Mouse (Mus musculus): ENCODE data around the gene Sort1.
A peak's percentile ranks its signal among the peaks of the same experiment; 100 is the strongest.

The Sort1 gene

GRCm38 (mm10) chr3:108378875-108379663, 95.2 kb downstream of the Sort1 start:
- peaks cover 5% of the 10 kb centered on the region; the same call in 1 of the 2 replicates for H3K27me3 ChIP-seq (ENCODE audit: insufficient read depth, low read length)
- no peaks in the 10 kb centered on the region for H3K36me3 ChIP-seq (ENCODE audit: insufficient read depth, low read length)
- no peak for TF ChIP-seq NANOG (IDR thresholded peaks at IDR 0.05; ENCODE audit: borderline replicate concordance, low read length)
- TF ChIP-seq CTCF (conservative IDR thresholded peaks at IDR 0.05; ENCODE audit: low read length), result no peak
- TF ChIP-seq POU5F1 (IDR thresholded peaks at IDR 0.05; ENCODE audit: borderline replicate concordance, low read length), result no peak
- no peak overlapping the region for H3K4me3 ChIP-seq (replicated peaks; ENCODE audit: low read length)
- H3K9me3 ChIP-seq (ENCODE audit: low read length), result no peaks in the 10 kb centered on the region
- H3K4me1 ChIP-seq (replicated peaks; ENCODE audit: low read depth, low read length), result peaks cover 21% of the 10 kb centered on the region

- peaks cover 12% of the 10 kb centered on the region for H3K36me3 ChIP-seq (ENCODE audit: insufficient read depth, low read length)
- no peaks in the 10 kb centered on the region for H3K27me3 ChIP-seq (ENCODE audit: insufficient read depth, low read length)
- TF ChIP-seq CTCF (conservative IDR thresholded peaks at IDR 0.05; ENCODE audit: low read length) (no peak), POU5F1 (IDR thresholded peaks at IDR 0.05; ENCODE audit: borderline replicate concordance, low read length) (no peak), NANOG (IDR thresholded peaks at IDR 0.05; ENCODE audit: borderline replicate concordance, low read length) (no peak)
- H3K4me3 ChIP-seq (replicated peaks; ENCODE audit: low read length), result no peak overlapping the region
- H3K4me1 ChIP-seq (replicated peaks; ENCODE audit: low read depth, low read length), result peaks cover 33% of the 10 kb centered on the region
- no peaks in the 10 kb centered on the region for H3K9me3 ChIP-seq (ENCODE audit: low read length)
Measured at GRCm38 (mm10) chr3:108380695-108381094, 96.8 kb downstream of the Sort1 start.

GRCm38 (mm10) chr3:108381945-108382875, 98.3 kb downstream of the Sort1 start:
- peaks cover 27% of the 10 kb centered on the region for H3K36me3 ChIP-seq (ENCODE audit: insufficient read depth, low read length)

GRCm38 (mm10) chr3:108383485-108384354, 99.8 kb downstream of the Sort1 start, which contains the start of gene Psrc1:
Gene Psrc1, plus strand, starts transcription at chr3:108383839.
- H3K4me1 ChIP-seq (replicated peaks; ENCODE audit: low read depth, low read length), result peaks cover 60% of the 10 kb centered on the region
- no peaks in the 10 kb centered on the region for H3K9me3 ChIP-seq (ENCODE audit: low read length)
- peaks cover 42% of the 10 kb centered on the region for H3K36me3 ChIP-seq (ENCODE audit: insufficient read depth, low read length)
- H3K27me3 ChIP-seq (ENCODE audit: insufficient read depth, low read length), result no peaks in the 10 kb centered on the region
- peak within 1 kb of the TSS; percentile 93 for H3K4me3 ChIP-seq (replicated peaks; ENCODE audit: low read length)
- TF ChIP-seq POU5F1 (IDR thresholded peaks at IDR 0.05; ENCODE audit: borderline replicate concordance, low read length), result no peak
- no peak for TF ChIP-seq CTCF (conservative IDR thresholded peaks at IDR 0.05; ENCODE audit: low read length)

More at GRCm38 (mm10) chr3:108381945-108382875, 98.3 kb downstream of the Sort1 start:
- Histone ChIP-seq H3K4me3 (replicated peaks; ENCODE audit: low read length) (0 out of 2 replicates have a peak overlapping the region, but pooled peaks have one; percentile 93), H3K4me1 (replicated peaks; ENCODE audit: low read depth, low read length) (peaks cover 46% of the 10 kb centered on the region), H3K27me3 (ENCODE audit: insufficient read depth, low read length) (no peaks in the 10 kb centered on the region), H3K9me3 (ENCODE audit: low read length) (no peaks in the 10 kb centered on the region)
- TF ChIP-seq NANOG (IDR thresholded peaks at IDR 0.05; ENCODE audit: borderline replicate concordance, low read length) (no peak), POU5F1 (IDR thresholded peaks at IDR 0.05; ENCODE audit: borderline replicate concordance, low read length) (no peak), CTCF (conservative IDR thresholded peaks at IDR 0.05; ENCODE audit: low read length) (no peak)

- H3K27me3 ChIP-seq (ENCODE audit: insufficient read depth, low read length), result no peaks in the 10 kb centered on the region
- H3K4me1 ChIP-seq (replicated peaks; ENCODE audit: low read depth, low read length), result peaks cover 66% of the 10 kb centered on the region
- no peaks in the 10 kb centered on the region for H3K9me3 ChIP-seq (ENCODE audit: low read length)
- H3K4me3 ChIP-seq (replicated peaks; ENCODE audit: low read length), result peak overlapping the region; percentile 93
- TF ChIP-seq CTCF (conservative IDR thresholded peaks at IDR 0.05; ENCODE audit: low read length) (no peak), NANOG (IDR thresholded peaks at IDR 0.05; ENCODE audit: borderline replicate concordance, low read length) (no peak), POU5F1 (IDR thresholded peaks at IDR 0.05; ENCODE audit: borderline replicate concordance, low read length) (no peak)
- peaks cover 44% of the 10 kb centered on the region for H3K36me3 ChIP-seq (ENCODE audit: insufficient read depth, low read length)
Measured at GRCm38 (mm10) chr3:108384425-108384824, 100.5 kb downstream of the Sort1 start.

GRCm38 (mm10) chr3:108386186-108386585, 102.3 kb downstream of the Sort1 start:
- Histone ChIP-seq H3K4me1 (replicated peaks; ENCODE audit: low read depth, low read length) (peaks cover 70% of the 10 kb centered on the region), H3K27me3 (ENCODE audit: insufficient read depth, low read length) (no peaks in the 10 kb centered on the region), H3K36me3 (ENCODE audit: insufficient read depth, low read length) (peaks cover 44% of the 10 kb centered on the region), H3K4me3 (replicated peaks; ENCODE audit: low read length) (peak overlapping the region; percentile 93), H3K9me3 (ENCODE audit: low read length) (no peaks in the 10 kb centered on the region)
- TF ChIP-seq CTCF (conservative IDR thresholded peaks at IDR 0.05; ENCODE audit: low read length), result no peak
- no peak for TF ChIP-seq POU5F1 (IDR thresholded peaks at IDR 0.05; ENCODE audit: borderline replicate concordance, low read length)
- no peak for TF ChIP-seq NANOG (IDR thresholded peaks at IDR 0.05; ENCODE audit: borderline replicate concordance, low read length)

- peaks cover 73% of the 10 kb centered on the region for H3K4me1 ChIP-seq (replicated peaks; ENCODE audit: low read depth, low read length)
- H3K4me3 ChIP-seq (replicated peaks; ENCODE audit: low read length), result no peak overlapping the region
- TF ChIP-seq NANOG (IDR thresholded peaks at IDR 0.05; ENCODE audit: borderline replicate concordance, low read length), result no peak
- TF ChIP-seq CTCF (conservative IDR thresholded peaks at IDR 0.05; ENCODE audit: low read length), result peak; percentile 96
- H3K27me3 ChIP-seq (ENCODE audit: insufficient read depth, low read length), result peaks cover 26% of the 10 kb centered on the region
- H3K36me3 ChIP-seq (ENCODE audit: insufficient read depth, low read length), result peaks cover 44% of the 10 kb centered on the region
- no peaks in the 10 kb centered on the region for H3K9me3 ChIP-seq (ENCODE audit: low read length)
Measured at GRCm38 (mm10) chr3:108389111-108389545, 105.2 kb downstream of the Sort1 start.
